Mouse (Mus musculus) testis, adult 2 months (tissue): ENCODE results near the gene Olfr1445. TPM values are rescaled to one million over a fixed set of nuclear protein-coding genes. Genes with fewer than 3 reads are reported as not detected.

Experiments
- H3K27ac ChIP-seq: fragments of 200-500 bp; 2 replicates; pipeline ENCODE4 v1.5.1; 2012; ENCODE audit warnings: low read depth, low read length; ENCODE audit not compliant: control insufficient read depth, insufficient read depth
- H3K27me3 ChIP-seq: fragments of 200-500 bp; 2 replicates; pipeline ENCODE4 v1.6.1; 2012; ENCODE audit warnings: mild to moderate bottlenecking, low read length, moderate library complexity; ENCODE audit not compliant: control insufficient read depth, insufficient read depth
- H3K36me3 ChIP-seq: fragments of 200-500 bp; 2 replicates; pipeline ENCODE4 v1.6.1; 2012; ENCODE audit warnings: mild to moderate bottlenecking, low read length; ENCODE audit not compliant: control insufficient read depth, insufficient read depth
- H3K4me1 ChIP-seq: fragments of 200-500 bp; 2 replicates; pipeline ENCODE4 v1.6.1; 2012; ENCODE audit warnings: low read length; ENCODE audit not compliant: control insufficient read depth, insufficient read depth
- H3K4me3 ChIP-seq: fragments of 200-500 bp; 2 replicates; pipeline ENCODE4 v1.5.1; 2012; ENCODE audit warnings: low read depth, mild to moderate bottlenecking, low read length, moderate library complexity, mixed read lengths; ENCODE audit not compliant: control insufficient read depth
- CTCF ChIP-seq: fragments of 200-500 bp; IDR thresholded peaks from 2 replicates; pipeline ENCODE4 v1.5.1; 2012; ENCODE audit warnings: low read depth, mild to moderate bottlenecking, inconsistent platforms, low read length, moderate library complexity; ENCODE audit not compliant: control insufficient read depth, insufficient read depth, insufficient replicate concordance
- POLR2A ChIP-seq: fragments of 200-500 bp; IDR thresholded peaks from 2 replicates; pipeline ENCODE4 v1.6.1; 2012; ENCODE audit warnings: low read depth, mild to moderate bottlenecking, inconsistent platforms, low read length, moderate library complexity; ENCODE audit not compliant: control insufficient read depth
- polyA plus RNA-seq: library from polyadenylated mRNA; depleted of rRNA; stranded (reverse); fragments of >200 nt; gene quantifications from 2 replicates; pipeline ENCODE4 v1.2.3, GENCODE M21; 2012; rRNA removed

Olfr1445 gene
- polyA plus RNA-seq, result 0.62 and 0.94 TPM in 2 replicates

DNA sequence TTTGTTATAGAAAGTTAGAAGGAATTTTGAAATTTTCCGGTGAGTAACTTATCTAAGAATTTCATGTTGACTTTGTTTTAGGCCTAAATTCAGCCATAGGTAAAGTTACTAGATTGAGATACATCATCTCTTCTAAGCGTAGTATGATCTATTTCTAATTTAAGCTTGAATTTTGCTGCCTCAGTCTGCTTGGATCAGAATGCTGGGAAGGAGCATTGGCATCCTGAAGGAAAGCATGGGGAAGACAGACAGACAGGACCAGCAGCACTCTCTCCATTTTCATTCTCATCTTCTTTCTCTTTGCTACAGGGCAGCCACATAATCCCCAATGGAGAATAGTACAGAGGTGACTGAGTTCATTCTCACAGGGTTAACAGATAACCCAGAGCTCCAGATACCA, at the start of gene Olfr1445:
Gene Olfr1445, plus strand, starts transcription at position 301 of the 400 bp plus-strand sequence.
- TF ChIP-seq POLR2A (no peak), CTCF (no peak)
- H3K27me3 ChIP-seq, result no peaks in the 10 kb centered on the region
- no peak within 1 kb of the TSS for H3K27ac ChIP-seq
- no peaks in the 10 kb centered on the region for H3K4me1 ChIP-seq
- H3K4me3 ChIP-seq, result no peak within 1 kb of the TSS
- H3K36me3 ChIP-seq, result no peaks in the 10 kb centered on the region

- Histone ChIP-seq H3K4me3 (no peak overlapping the region), H3K27me3 (no peaks in the 10 kb centered on the region), H3K4me1 (no peaks in the 10 kb centered on the region), H3K36me3 (no peaks in the 10 kb centered on the region), H3K27ac (no peak overlapping the region)
- TF ChIP-seq POLR2A, result no peak
- TF ChIP-seq CTCF, result no peak
Measured at GRCm38 (mm10) chr19:12838507-12838906, 45.1 kb upstream of the Olfr1445 start.

DNA sequence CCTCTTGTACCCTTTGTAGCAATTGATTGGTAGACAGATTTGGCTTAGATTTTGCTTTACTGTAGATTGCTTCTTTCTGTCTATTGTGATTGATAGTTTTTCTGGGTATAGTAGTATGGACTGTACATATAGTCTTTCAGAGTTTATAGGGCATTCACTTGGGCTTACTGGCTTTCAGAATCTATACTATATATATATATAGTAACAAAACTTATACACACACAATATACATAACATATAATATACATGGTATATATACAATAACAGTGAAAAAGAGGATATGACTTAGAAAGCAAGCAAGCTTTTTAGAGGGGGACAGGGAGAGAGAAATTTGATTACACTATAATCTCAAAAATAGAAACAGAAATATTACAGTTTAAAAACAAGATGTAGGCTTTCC, 37.3 kb upstream of the Olfr1445 start, which contains the start of gene Gm5244:
Gene Gm5244, plus strand, starts transcription at position 301 of the 400 bp plus-strand sequence.
- no peaks in the 10 kb centered on the region for H3K27me3 ChIP-seq
- H3K36me3 ChIP-seq, result no peaks in the 10 kb centered on the region
- no peaks in the 10 kb centered on the region for H3K4me1 ChIP-seq
- TF ChIP-seq POLR2A (no peak), CTCF (no peak)
- no peak within 1 kb of the TSS for H3K4me3 ChIP-seq
- H3K27ac ChIP-seq, result no peak within 1 kb of the TSS

DNA sequence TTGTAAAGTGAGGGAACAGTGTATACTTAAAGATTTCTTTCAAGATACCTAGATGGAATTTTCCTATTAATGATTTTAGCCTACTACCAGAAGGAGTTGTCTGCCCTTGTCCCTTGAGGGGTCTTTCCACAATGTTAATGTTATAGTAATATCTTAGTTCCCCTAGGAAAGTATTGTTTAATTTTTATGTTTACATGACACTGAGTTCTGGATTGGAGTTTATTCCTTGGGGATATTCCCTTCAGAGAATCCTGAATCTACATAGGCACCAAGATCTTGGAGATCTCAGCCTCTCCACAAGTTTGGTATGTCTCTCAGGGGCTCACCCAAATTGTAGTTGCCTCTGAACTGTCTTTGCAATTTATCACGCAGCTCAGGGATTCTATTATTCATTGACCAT, 26.7 kb upstream of the Olfr1445 start, which contains the start of gene Olfr1444:
Gene Olfr1444, plus strand, starts transcription at position 301 of the 400 bp plus-strand sequence.
- Histone ChIP-seq H3K27ac (no peak within 1 kb of the TSS), H3K36me3 (no peaks in the 10 kb centered on the region), H3K27me3 (no peaks in the 10 kb centered on the region), H3K4me3 (no peak within 1 kb of the TSS), H3K4me1 (no peaks in the 10 kb centered on the region)
- TF ChIP-seq CTCF, result no peak
- TF ChIP-seq POLR2A, result no peak

DNA sequence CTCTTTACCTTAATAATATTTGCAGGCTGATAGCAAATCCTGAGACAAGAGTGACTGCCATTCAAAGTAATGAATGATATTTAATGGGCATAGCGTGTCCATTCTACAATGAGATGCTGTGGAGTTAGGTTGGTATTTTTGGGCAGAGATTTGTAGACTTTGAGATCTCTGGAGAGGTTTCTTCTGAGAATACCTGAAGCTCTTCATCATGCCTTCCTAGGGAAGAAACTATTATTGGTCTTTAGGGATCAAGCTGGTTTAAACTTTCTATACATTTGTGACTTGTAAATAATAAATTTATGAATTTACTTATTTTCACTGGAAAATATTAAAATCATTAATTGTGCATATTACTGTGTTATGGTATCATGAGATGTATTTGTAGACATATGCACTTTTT, 9.8 kb downstream of the Olfr1445 start, which contains the start of gene Olfr1446:
Gene Olfr1446, minus strand, starts transcription at position 101 of the 400 bp plus-strand sequence.
- Histone ChIP-seq H3K4me3 (no peak within 1 kb of the TSS), H3K27me3 (no peaks in the 10 kb centered on the region), H3K27ac (no peak within 1 kb of the TSS), H3K4me1 (no peaks in the 10 kb centered on the region), H3K36me3 (no peaks in the 10 kb centered on the region)
- no peak for TF ChIP-seq POLR2A
- no peak for TF ChIP-seq CTCF

DNA sequence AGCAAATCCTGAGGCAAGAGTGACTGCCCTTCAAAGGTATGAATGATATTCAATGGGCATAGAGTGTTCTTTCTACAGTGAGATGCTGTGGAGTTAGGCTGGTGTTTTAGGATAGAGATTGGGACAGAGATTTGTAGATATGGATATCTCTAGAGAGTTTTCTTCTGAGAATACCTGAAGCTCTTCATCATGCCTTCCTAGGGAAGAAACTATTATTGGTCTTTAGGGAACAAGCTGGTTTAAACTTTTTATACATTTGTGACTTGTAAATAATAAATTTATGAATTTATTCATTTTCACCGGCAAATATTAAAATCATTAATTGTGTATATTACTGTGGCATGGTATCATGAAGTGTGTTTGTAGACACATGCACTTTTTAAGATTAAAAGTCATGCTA, 20.0 kb downstream of the Olfr1445 start, which contains the start of gene Olfr1447:
Gene Olfr1447, minus strand, starts transcription at position 101 of the 400 bp plus-strand sequence.
- Histone ChIP-seq H3K4me1 (no peaks in the 10 kb centered on the region), H3K27me3 (no peaks in the 10 kb centered on the region), H3K27ac (no peak within 1 kb of the TSS), H3K4me3 (no peak within 1 kb of the TSS), H3K36me3 (no peaks in the 10 kb centered on the region)
- TF ChIP-seq POLR2A, result no peak
- no peak for TF ChIP-seq CTCF

DNA sequence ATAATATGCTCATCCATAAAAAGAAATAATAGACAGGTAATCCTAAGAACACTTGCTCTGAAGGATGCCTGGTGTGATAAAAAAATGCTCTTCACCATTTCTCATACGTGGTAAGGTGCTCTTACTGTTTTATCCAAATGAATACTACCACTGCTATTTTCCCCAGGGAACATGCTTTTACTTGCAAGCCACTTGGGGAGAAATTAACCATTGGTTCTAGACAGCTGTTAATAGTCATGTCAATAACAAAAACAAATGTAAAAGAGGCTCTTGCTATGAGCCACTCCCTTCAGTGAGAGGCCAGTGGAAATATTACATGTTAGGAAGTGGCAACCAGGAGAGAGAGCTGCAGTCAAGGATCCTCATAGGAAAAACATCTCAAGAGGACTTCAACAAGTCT, 40.7 kb downstream of the Olfr1445 start, which contains the start of gene Olfr1448:
Gene Olfr1448, minus strand, starts transcription at position 101 of the 400 bp plus-strand sequence.
- Histone ChIP-seq H3K4me3 (no peak within 1 kb of the TSS), H3K27ac (no peak within 1 kb of the TSS), H3K27me3 (no peaks in the 10 kb centered on the region), H3K4me1 (no peaks in the 10 kb centered on the region), H3K36me3 (no peaks in the 10 kb centered on the region)
- TF ChIP-seq POLR2A, result no peak
- TF ChIP-seq CTCF, result no peak

GRCm38 (mm10) chr19:12930540-12930939, 46.9 kb downstream of the Olfr1445 start, which contains the start of gene Olfr1449:
Olfr1449 (plus strand) TSS chr19:12930840.
- H3K4me1 ChIP-seq, result no peaks in the 10 kb centered on the region
- no peak within 1 kb of the TSS for H3K27ac ChIP-seq
- no peaks in the 10 kb centered on the region for H3K36me3 ChIP-seq
- H3K27me3 ChIP-seq, result no peaks in the 10 kb centered on the region
- TF ChIP-seq POLR2A, result no peak
- no peak for TF ChIP-seq CTCF
- no peak within 1 kb of the TSS for H3K4me3 ChIP-seq

Other genes starting within 250 kb of the Olfr1445 start
- gene Olfr1442, start 213.4 kb upstream of the Olfr1445 start, polyA plus RNA-seq, result not detected in 2 replicates
- gene Olfr1443, start 205.7 kb upstream of the Olfr1445 start, polyA plus RNA-seq, result not detected in 2 replicates
- gene Keg1, start 188.1 kb upstream of the Olfr1445 start, polyA plus RNA-seq, result not detected in 2 replicates
- 2.9 and 3.1 TPM in 2 replicates for gene Cntf, start 118.2 kb upstream of the Olfr1445 start, polyA plus RNA-seq
- gene Zfp91, start 87.7 kb upstream of the Olfr1445 start, polyA plus RNA-seq, result 40.2 and 48.5 TPM in 2 replicates
- gene Lpxn, start 87.7 kb upstream of the Olfr1445 start, polyA plus RNA-seq, result 25.4 and 27.6 TPM in 2 replicates
- 0.21 and 0.41 TPM in 2 replicates for gene Gm5244, start 37.2 kb upstream of the Olfr1445 start, polyA plus RNA-seq
- gene Olfr1444, start 26.6 kb upstream of the Olfr1445 start, polyA plus RNA-seq, result 0.96 and 1.2 TPM in 2 replicates
- gene Olfr1446, start 9.7 kb downstream of the Olfr1445 start, polyA plus RNA-seq, result not detected in 2 replicates
- gene Olfr1447, start 19.9 kb downstream of the Olfr1445 start, polyA plus RNA-seq, result not detected in 2 replicates
- not detected in 2 replicates for gene Olfr1448, start 40.6 kb downstream of the Olfr1445 start, polyA plus RNA-seq
- not detected in 2 replicates for gene Olfr1449, start 47.0 kb downstream of the Olfr1445 start, polyA plus RNA-seq
- not detected in 2 replicates for gene Olfr1450, start 66.4 kb downstream of the Olfr1445 start, polyA plus RNA-seq
- gene Olfr1451, start 111.2 kb downstream of the Olfr1445 start, polyA plus RNA-seq, result not detected in 2 replicates
- gene Olfr1453, start 144.5 kb downstream of the Olfr1445 start, polyA plus RNA-seq, result not detected in 2 replicates
- not detected in 2 replicates for gene Olfr1454, start 176.8 kb downstream of the Olfr1445 start, polyA plus RNA-seq
- not detected in 2 replicates for gene Olfr1457, start 214.0 kb downstream of the Olfr1445 start, polyA plus RNA-seq
- gene Olfr1458, start 222.9 kb downstream of the Olfr1445 start, polyA plus RNA-seq, result not detected in 2 replicates